ENCODE assay signal across 13 mouse cellular contexts in genomic region chr9:121898245-121898644, GRCm38 (mm10). TPM values are rescaled to one million over a fixed set of nuclear protein-coding genes. Genes with fewer than 3 reads are reported as not detected.
DNase-seq lines count a peak whose midpoint lies in the region; ATAC-seq and TF ChIP-seq lines count a peak whose summit lies in the region.
"Had no signal": no experiment of that assay in that cellular context is flagged by ENCODE, and none has a peak within 500 bp of the region (broad histone marks: within the 10 kb centered on the region; RNA-seq: fewer than 3 reads in every experiment).

Ackr2 (plus strand) TSS chr9:121898355.

- no peaks in the 10 kb centered on the region for H3K4me1 ChIP-seq in liver, embryonic 11.5 days (replicated peaks; ENCODE audit: control insufficient read depth, insufficient read depth, low read length)
- H3K4me1 ChIP-seq in liver, embryonic 12.5 days, result no peaks in the 10 kb centered on the region
- no peaks in the 10 kb centered on the region for H3K4me1 ChIP-seq in small intestine, adult 2 months (ENCODE audit: control insufficient read depth, insufficient read depth, insufficient read length, low read length)
- H3K4me1 ChIP-seq: neural tube, embryonic 12.5 days had no signal

- no peak for DNase-seq in gastrocnemius, adult 2 months
- no peak for DNase-seq in gastrocnemius, postnatal 25 days
- peak; percentile 2 for DNase-seq in liver
- DNase-seq in liver, embryonic 11.5 days (ENCODE audit: low spot score), result no peak
- no peak for DNase-seq in layer of hippocampus, adult 9-10 months (ENCODE audit: low spot score)
- no peak for DNase-seq in B cell, adult 2 months
- DNase-seq: forebrain, postnatal 0 days; midbrain, embryonic 14.5 days had no signal

- no peak for ATAC-seq in liver, embryonic 11.5 days (replicated peaks; ENCODE audit: low FRiP score)
- ATAC-seq in liver, embryonic 12.5 days, result 0 out of 2 replicates have a peak, but pooled peaks have one; percentile 13
- ATAC-seq: forebrain, postnatal 0 days had no signal

- no peak for TF ChIP-seq POLR2A in small intestine, adult 2 months (IDR thresholded peaks at IDR 0.05; ENCODE audit: low read depth, low read length)

- no peaks in the 10 kb centered on the region for H3K9me3 ChIP-seq in liver, embryonic 11.5 days (ENCODE audit: control insufficient read depth, low read length)
- H3K9me3 ChIP-seq in liver, embryonic 12.5 days (replicated peaks), result no peaks in the 10 kb centered on the region
- H3K9me3 ChIP-seq: neural tube, embryonic 12.5 days had no signal

- intact Hi-C loops in gastrocnemius, adult 2 months (cut with DNase I), result no loop called here

- no peak for TF ChIP-seq CTCF in gastrocnemius, adult 2 months (IDR thresholded peaks at IDR 0.05)
- no peak for TF ChIP-seq CTCF in small intestine, adult 2 months (IDR thresholded peaks at IDR 0.05; ENCODE audit: extremely low read depth, insufficient read length, insufficient replicate concordance, low read depth, low read length)

- 74% methylated on average over 9 of the region's 9 CpGs for WGBS in liver, embryonic 11.5 days
- 69% methylated on average over 9 of the region's 9 CpGs for WGBS in liver, embryonic 12.5 days (ENCODE audit: insufficient replicate concordance)
- 73% methylated on average over 9 of the region's 9 CpGs for whole genome bisulfite sequencing in small intestine, adult 2 months

- H3K4me2 ChIP-seq in liver, embryonic 11.5 days, result no peak within 1 kb of the TSS
- H3K4me2 ChIP-seq in liver, embryonic 12.5 days, result no peak within 1 kb of the TSS
- H3K4me2 ChIP-seq: neural tube, embryonic 12.5 days had no signal

- H3K4me3 ChIP-seq in gastrocnemius, adult 2 months, result peak within 1 kb of the TSS; percentile 40
- H3K4me3 ChIP-seq in liver, embryonic 11.5 days (ENCODE audit: low read depth, low read length), result no peak within 1 kb of the TSS
- no peak within 1 kb of the TSS for H3K4me3 ChIP-seq in liver, embryonic 12.5 days
- H3K4me3 ChIP-seq in small intestine, adult 2 months (ENCODE audit: low read depth, low read length), result no peak within 1 kb of the TSS
- H3K4me3 ChIP-seq: neural tube, embryonic 12.5 days had no signal

- no peak within 1 kb of the TSS for H3K9ac ChIP-seq in liver, embryonic 11.5 days (ENCODE audit: low read depth, low read length)
- no peak within 1 kb of the TSS for H3K9ac ChIP-seq in liver, embryonic 12.5 days
- H3K9ac ChIP-seq: forebrain, postnatal 0 days; neural tube, embryonic 12.5 days had no signal

- H3K27ac ChIP-seq in gastrocnemius, adult 2 months, result peak within 1 kb of the TSS; percentile 79
- H3K27ac ChIP-seq in liver, embryonic 11.5 days (ENCODE audit: low read depth, low read length), result no peak within 1 kb of the TSS
- H3K27ac ChIP-seq in liver, embryonic 12.5 days, result no peak within 1 kb of the TSS
- H3K27ac ChIP-seq in small intestine, adult 2 months (ENCODE audit: insufficient read depth, low read depth, low read length), result peak within 1 kb of the TSS; percentile 40
- H3K27ac ChIP-seq: neural tube, embryonic 12.5 days had no signal

- no peaks in the 10 kb centered on the region for H3K36me3 ChIP-seq in liver, embryonic 11.5 days (ENCODE audit: control insufficient read depth, insufficient read depth, low read length)
- no peaks in the 10 kb centered on the region for H3K36me3 ChIP-seq in liver, embryonic 12.5 days
- no peaks in the 10 kb centered on the region for H3K36me3 ChIP-seq in small intestine, adult 2 months (ENCODE audit: control insufficient read depth, insufficient read depth, low read length)
- H3K36me3 ChIP-seq: neural tube, embryonic 12.5 days had no signal

- H3K27me3 ChIP-seq in liver, embryonic 11.5 days (replicated peaks; ENCODE audit: control insufficient read depth, insufficient read depth, low read length), result no peaks in the 10 kb centered on the region
- H3K27me3 ChIP-seq in liver, embryonic 12.5 days (replicated peaks), result no peaks in the 10 kb centered on the region
- H3K27me3 ChIP-seq in small intestine, adult 2 months (ENCODE audit: control insufficient read depth, insufficient read depth, low read length), result no peaks in the 10 kb centered on the region
- H3K27me3 ChIP-seq: neural tube, embryonic 12.5 days had no signal

RNA-seq across cellular contexts. Expression of gene Ackr2, which starts in this region (rescaled TPM):
- total RNA-seq in gastrocnemius, adult 2 months (2021), result 1 to 10 TPM; 1.2 to 3.6 TPM
- total RNA-seq in gastrocnemius, postnatal 25 days (2021), result 1 to 10 TPM; 1.9 to 2.0 TPM
- 0.19 and 0.21 TPM in 2 replicates for polyA plus RNA-seq in liver, embryonic 11.5 days (2014; fragmentation: Nextera tagmentation; extraction: Ambion mirVana)
- polyA plus RNA-seq in liver, embryonic 12.5 days (2016; fragmentation: Nextera tagmentation; extraction: Ambion mirVana), result 0.16 and 0.19 TPM in 2 replicates
- 0.42 and 1.4 TPM in 2 replicates for polyA plus RNA-seq in small intestine, adult 2 months (2012; rRNA removed)
- total RNA-seq: common myeloid progenitor, adult 5-6 weeks; granulocyte monocyte progenitor cell, adult 5-6 weeks had no signal

Comparison
In these comparisons a context has a peak if more than half of its experiments do, and no peak if none do; other contexts are left out.
1. Peak in ATAC-seq in liver, embryonic 12.5 days; RNA of the gene not detected or under 1 TPM.
2. H3K27ac ChIP-seq: peak in gastrocnemius, adult 2 months (single experiment) and small intestine, adult 2 months (single experiment); none in liver, embryonic 11.5 days (single experiment) and liver, embryonic 12.5 days (single experiment).